Mouse (Mus musculus) midbrain, postnatal 0 days (tissue): ENCODE data around the gene Slc25a45. TPM values are rescaled to one million over a fixed set of nuclear protein-coding genes. Genes with fewer than 3 reads are reported as not detected.

ENCODE experiments used
- ATAC-seq: fragments of 200-750 bp; cut with Nextera tagmentation; 2 replicates; pipeline ENCODE4 v1.8.0; 2017; ENCODE audit warnings: moderate number of reproducible peaks, mild to moderate bottlenecking, moderate TSS enrichment, moderate library complexity; ENCODE audit not compliant: low FRiP score
- DNase-seq: peaks from one replicate; pipeline ENCODE4 v3.0.0-alpha.2; 2015; ENCODE audit warnings: low spot score
- H3K27ac ChIP-seq: fragments of 300-500 bp; sonication (generic); 2 replicates; pipeline ENCODE4 v1.5.1; 2014; ENCODE audit warnings: low read depth, mild to moderate bottlenecking, low read length, mixed read lengths
- H3K27me3 ChIP-seq: fragments of 300-500 bp; sonication (generic); 2 replicates; pipeline ENCODE4 v1.6.1; 2014; ENCODE audit warnings: low read length, control low read depth, mixed read lengths; ENCODE audit not compliant: insufficient read depth
- H3K36me3 ChIP-seq: fragments of 300-500 bp; sonication (generic); 2 replicates; pipeline ENCODE4 v1.6.1; 2014; ENCODE audit warnings: low read length, control low read depth, mixed read lengths; ENCODE audit not compliant: insufficient read depth
- H3K4me1 ChIP-seq: fragments of 300-500 bp; sonication (generic); 2 replicates; pipeline ENCODE4 v1.6.1; 2014; ENCODE audit warnings: mild to moderate bottlenecking, control low read depth, antibody characterized with exemption, low read length, mixed read lengths; ENCODE audit not compliant: insufficient read depth
- H3K4me2 ChIP-seq: fragments of 300-500 bp; sonication (generic); 2 replicates; pipeline ENCODE4 v1.6.1; 2014; ENCODE audit warnings: low read depth, mild to moderate bottlenecking, low read length, mixed read lengths; ENCODE audit not compliant: poor library complexity, severe bottlenecking
- H3K4me3 ChIP-seq: fragments of 300-500 bp; sonication (generic); 2 replicates; pipeline ENCODE4 v1.5.1; 2014; ENCODE audit warnings: low read depth, mild to moderate bottlenecking, low read length, moderate library complexity
- H3K9ac ChIP-seq: fragments of 300-500 bp; sonication (generic); replicated peaks from 2 replicates; pipeline ENCODE4 v1.6.1; 2014; ENCODE audit warnings: mild to moderate bottlenecking, low read length, moderate library complexity, mixed read lengths; ENCODE audit not compliant: poor library complexity, severe bottlenecking
- H3K9me3 ChIP-seq: fragments of 300-500 bp; sonication (generic); 2 replicates; pipeline ENCODE4 v1.6.1; 2016; ENCODE audit warnings: low read length, control low read depth
- CTCF ChIP-seq: IDR thresholded peaks from 2 replicates; pipeline ENCODE4 v1.5.1; 2016; ENCODE audit warnings: antibody characterized with exemption, mild to moderate bottlenecking
- WGBS: fragments of 180-500 bp; shearing (Covaris S2); extraction: QIAGEN DNeasy Blood & Tissue Kit; methylation state at CpG from one replicate; pipeline ENCODE4 v1.1.7; 2014; 5-methylcytosine and 5-hydroxymethylcytosine counted together
- polyA plus RNA-seq: library from polyadenylated mRNA; unstranded; fragments of >200 nt; fragmentation: Nextera tagmentation; extraction: Ambion mirVana; gene quantifications from 2 replicates; pipeline ENCODE4 v1.2.1, GENCODE M21; 2015
- total RNA-seq: library from RNA; depleted of rRNA; stranded (reverse); fragments of >200 nt; gene quantifications from 2 replicates; pipeline ENCODE4 v1.2.3, GENCODE M21; 2014

Slc25a45 gene
- total and polyA plus RNA-seq, 2 experiments from 2014 or later: 2.1 to 3.7 TPM

DNA sequence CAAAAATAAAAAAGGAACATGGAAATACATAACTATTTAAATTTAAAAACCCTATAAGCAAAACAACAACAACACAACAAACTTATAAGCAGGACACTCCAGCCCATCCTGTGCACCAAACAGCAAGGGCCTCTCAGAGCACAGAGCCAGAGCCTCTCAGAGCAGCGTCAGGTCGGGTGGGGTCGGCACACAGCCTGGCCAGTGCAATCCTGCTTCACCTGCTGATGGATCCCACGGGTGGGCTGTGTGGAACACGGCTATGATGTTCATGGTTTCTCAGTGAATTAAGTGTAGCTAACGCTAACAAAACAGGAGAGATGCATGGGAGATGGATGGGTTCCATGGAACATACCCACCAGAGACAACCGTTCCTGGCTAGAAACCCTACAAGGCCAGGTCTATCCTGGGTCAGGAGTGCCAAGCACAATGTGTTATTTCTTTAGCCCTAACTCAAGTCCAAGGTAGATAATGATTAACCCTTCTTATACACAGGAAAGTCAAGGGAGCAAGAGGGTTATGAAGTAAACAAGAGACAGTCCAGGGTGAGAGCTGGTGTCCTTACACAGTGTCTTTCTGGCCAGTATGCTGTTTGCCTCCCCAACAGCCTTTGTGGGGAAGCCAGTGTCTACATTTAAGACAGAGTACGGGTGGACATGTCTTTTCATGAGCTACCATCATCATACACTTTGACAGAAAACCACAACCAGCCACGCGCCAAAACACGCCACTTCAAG, 46.2 kb upstream of the Slc25a45 start:
- Histone ChIP-seq H3K36me3 (peaks cover 6% of the 10 kb centered on the region; the same call in 1 of the 2 replicates), H3K27ac (no peak overlapping the region), H3K4me2 (no peak overlapping the region), H3K9me3 (no peaks in the 10 kb centered on the region), H3K4me1 (no peaks in the 10 kb centered on the region), H3K27me3 (no peaks in the 10 kb centered on the region), H3K4me3 (no peak overlapping the region), H3K9ac (no peak overlapping the region)
- no peak for TF ChIP-seq CTCF
- no peak for ATAC-seq
- DNase-seq: no peak
- 89% methylated on average over 11 of the region's 11 CpGs for WGBS

DNA sequence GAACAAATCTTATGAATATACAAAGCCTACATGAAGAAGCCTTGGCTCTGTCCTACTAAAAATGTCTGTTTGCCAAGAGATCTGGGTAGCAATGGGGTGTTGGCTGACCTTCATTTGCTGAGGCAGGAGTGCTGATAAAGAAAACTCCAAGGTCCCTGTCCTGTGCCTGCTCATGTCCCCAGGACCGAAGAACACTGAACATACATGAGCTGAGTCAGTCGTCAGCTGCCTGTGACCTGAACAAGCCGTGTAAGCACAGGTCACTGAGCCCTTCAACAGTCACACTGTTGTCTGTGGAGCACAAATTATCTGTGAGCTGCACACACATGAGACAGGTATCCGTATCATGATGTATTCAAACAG, 45.7 kb upstream of the Slc25a45 start:
- H3K9me3 ChIP-seq: no peaks in the 10 kb centered on the region
- no peak overlapping the region for H3K4me2 ChIP-seq
- no peak for ATAC-seq
- H3K9ac ChIP-seq: no peak overlapping the region
- H3K27ac ChIP-seq: no peak overlapping the region
- no peak overlapping the region for H3K4me3 ChIP-seq
- no peaks in the 10 kb centered on the region for H3K4me1 ChIP-seq
- H3K27me3 ChIP-seq: no peaks in the 10 kb centered on the region
- 89% methylated on average over 4 of the region's 4 CpGs for WGBS
- TF ChIP-seq CTCF: no peak
- peaks cover 5% of the 10 kb centered on the region; the same call in 1 of the 2 replicates for H3K36me3 ChIP-seq
- DNase-seq: no peak

DNA sequence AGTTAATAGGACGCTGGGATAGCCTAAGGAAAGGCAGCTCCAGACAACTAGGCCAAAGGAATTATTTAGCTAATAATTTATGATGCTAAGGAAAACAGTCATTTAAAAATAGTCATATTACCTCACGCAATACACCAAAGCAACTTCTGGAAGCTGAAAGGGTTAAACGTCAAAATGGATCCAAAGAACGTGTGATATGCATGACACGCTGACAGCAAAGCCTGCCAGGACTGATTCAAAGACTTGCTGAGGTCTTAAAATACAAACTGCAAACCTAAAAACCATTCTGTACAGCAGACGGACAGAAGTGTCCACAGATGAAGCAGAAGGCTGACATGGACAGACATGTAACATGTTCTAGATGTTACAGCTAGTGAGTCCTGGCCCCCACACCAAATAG, 45.3 kb upstream of the Slc25a45 start:
- 65% methylated on average over 6 of the region's 6 CpGs for WGBS
- H3K9ac ChIP-seq: no peak overlapping the region
- H3K9me3 ChIP-seq: no peaks in the 10 kb centered on the region
- H3K36me3 ChIP-seq: peaks cover 4% of the 10 kb centered on the region; the same call in 1 of the 2 replicates
- no peak overlapping the region for H3K4me2 ChIP-seq
- no peaks in the 10 kb centered on the region for H3K4me1 ChIP-seq
- no peak for TF ChIP-seq CTCF
- H3K27me3 ChIP-seq: no peaks in the 10 kb centered on the region
- ATAC-seq (no peak), DNase-seq (no peak)
- no peak overlapping the region for H3K4me3 ChIP-seq
- H3K27ac ChIP-seq: no peak overlapping the region

DNA sequence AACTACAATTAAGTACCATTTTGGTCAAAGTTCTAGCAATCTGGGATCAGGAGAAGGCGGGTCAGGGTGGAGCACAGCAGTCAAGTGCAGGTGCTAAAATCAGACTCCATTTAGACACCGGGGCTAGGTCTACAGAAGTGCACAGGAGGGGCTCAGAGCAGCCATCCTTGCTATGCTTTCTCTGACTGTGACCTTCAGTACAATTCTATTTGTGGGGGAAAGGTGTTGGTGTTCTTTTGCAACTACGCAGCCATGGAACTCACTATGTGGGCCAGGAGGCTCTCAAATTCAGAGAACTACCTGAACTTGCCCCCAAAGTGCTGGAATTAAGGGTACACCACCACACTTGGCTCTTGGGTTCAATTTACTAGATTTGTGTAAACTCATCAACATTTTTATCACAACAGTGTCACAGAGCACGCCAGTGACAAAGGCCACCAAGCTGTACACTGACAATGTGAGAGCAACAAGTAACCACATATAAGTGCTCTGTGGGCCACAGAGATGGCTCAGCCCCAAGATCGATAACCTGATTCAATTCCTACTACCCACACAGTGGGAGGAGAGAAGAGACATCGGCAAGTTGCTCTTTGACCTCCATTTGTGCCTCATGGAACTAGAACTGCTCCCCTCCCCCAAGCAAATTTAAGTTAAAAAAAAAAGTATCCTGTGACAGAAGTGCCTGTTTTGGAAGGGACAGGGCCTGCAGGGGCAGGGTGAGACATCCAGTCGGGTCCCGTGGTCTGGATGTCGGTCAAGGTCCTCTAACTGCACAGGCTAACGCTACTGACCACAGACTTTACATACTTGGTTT, 44.1 kb upstream of the Slc25a45 start:
- ATAC-seq: no peak
- no peak overlapping the region for H3K4me2 ChIP-seq
- DNase-seq: no peak
- H3K27me3 ChIP-seq: no peaks in the 10 kb centered on the region
- no peaks in the 10 kb centered on the region for H3K9me3 ChIP-seq
- no peak overlapping the region for H3K4me3 ChIP-seq
- no peaks in the 10 kb centered on the region for H3K4me1 ChIP-seq
- WGBS: 92% methylated on average over 10 of the region's 10 CpGs
- no peaks in the 10 kb centered on the region for H3K36me3 ChIP-seq
- no peak for TF ChIP-seq CTCF
- no peak overlapping the region for H3K9ac ChIP-seq
- H3K27ac ChIP-seq: no peak overlapping the region

DNA sequence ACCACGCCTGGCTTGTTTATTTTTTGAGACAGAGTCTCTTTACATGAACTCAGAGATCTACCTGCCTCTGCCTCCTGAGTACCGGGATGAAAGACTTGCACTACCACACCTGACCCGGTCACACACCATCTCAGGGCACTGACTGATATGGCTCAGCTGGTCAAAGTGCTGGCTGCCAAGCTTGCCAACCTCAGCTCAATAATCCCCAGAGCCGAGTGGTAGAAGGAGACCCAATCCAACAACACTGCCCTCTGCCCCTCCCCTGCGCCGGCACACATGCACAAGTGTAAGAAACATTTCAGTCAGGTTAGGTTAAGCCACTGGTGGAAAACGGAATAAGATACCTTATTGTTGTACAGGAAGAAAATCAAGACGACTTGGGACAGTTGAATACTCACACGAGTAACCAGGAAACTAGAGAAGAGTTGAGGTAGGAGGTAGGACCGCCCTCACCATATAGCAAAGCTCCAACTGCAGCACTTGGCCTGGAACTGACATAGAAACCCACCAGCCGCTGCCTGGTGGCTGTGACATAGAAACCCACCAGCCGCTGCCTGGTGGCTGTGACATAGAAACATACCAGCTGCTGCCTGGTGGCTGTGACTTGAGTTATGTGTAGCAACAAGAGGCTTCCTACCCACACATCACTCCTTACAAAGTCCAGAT, 43.2 kb upstream of the Slc25a45 start:
- ATAC-seq: no peak

More for the DNA sequence above, 43.2 kb upstream of the Slc25a45 start:
- no peak overlapping the region for H3K9ac ChIP-seq
- DNase-seq: no peak
- no peaks in the 10 kb centered on the region for H3K9me3 ChIP-seq
- no peak overlapping the region for H3K27ac ChIP-seq
- no peaks in the 10 kb centered on the region for H3K36me3 ChIP-seq
- no peak overlapping the region for H3K4me2 ChIP-seq
- no peaks in the 10 kb centered on the region for H3K27me3 ChIP-seq
- TF ChIP-seq CTCF: no peak
- H3K4me3 ChIP-seq: no peak overlapping the region
- H3K4me1 ChIP-seq: no peaks in the 10 kb centered on the region
- WGBS: 91% methylated on average over 12 of the region's 12 CpGs
